ENCODE assay signal across 10 mouse cellular contexts in the genomic region with DNA sequence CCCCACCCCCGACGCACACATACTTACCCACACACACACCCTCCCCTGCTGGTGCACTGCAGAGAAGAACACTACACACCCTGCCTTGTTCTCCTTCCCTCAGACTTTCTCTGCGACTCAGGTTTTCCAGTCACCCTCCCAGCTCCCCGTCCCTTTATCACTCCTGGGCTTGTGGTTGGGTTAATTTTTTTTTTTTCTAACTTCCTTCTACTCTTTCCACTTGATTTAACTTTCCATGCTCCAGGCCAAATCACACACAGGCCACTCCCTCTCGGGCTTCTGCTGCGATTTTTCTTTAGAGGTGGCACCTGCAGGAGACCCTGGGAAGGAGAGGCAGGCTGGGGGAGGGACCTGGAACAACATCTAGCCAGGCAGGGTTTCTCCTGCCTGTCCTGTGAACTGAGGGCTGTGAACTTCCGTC. TPM values are rescaled to one million over a fixed set of nuclear protein-coding genes. Genes with fewer than 3 reads are reported as not detected.
A peak's percentile ranks its signal among the peaks of the same experiment; 100 is the strongest.
DNase-seq lines count a peak whose midpoint lies in the region; ATAC-seq and TF ChIP-seq lines count a peak whose summit lies in the region.
"Had no signal": no experiment of that assay in that cellular context is flagged by ENCODE, and none has a peak within 500 bp of the region (broad histone marks: within the 10 kb centered on the region; RNA-seq: fewer than 3 reads in every experiment).

No protein-coding gene starts in this region.

- no peak for DNase-seq in heart, postnatal 14 days
- DNase-seq in urinary bladder, postnatal 14 days (ENCODE audit: low spot score), result peak; percentile 12
- DNase-seq in urinary bladder, postnatal 10 days (ENCODE audit: low spot score), result no peak
- peak; percentile 51 to 70 for DNase-seq in kidney, postnatal 4 days
- no peak for DNase-seq in forebrain, postnatal 0 days
- DNase-seq in layer of hippocampus, postnatal 10 days (ENCODE audit: low spot score in 2 of 2), result no peak
- DNase-seq in hindbrain, embryonic 14.5 days (ENCODE audit: low spot score), result no peak
- DNase-seq: gastrocnemius, adult 2 months had no signal

- H3K27ac ChIP-seq in heart, embryonic 11.5 days (ENCODE audit: low read depth, low read length), result no peak overlapping the region
- H3K27ac ChIP-seq in forebrain, postnatal 0 days (ENCODE audit: low read depth, low read length), result no peak overlapping the region
- no peak overlapping the region for H3K27ac ChIP-seq in hindbrain, embryonic 14.5 days
- H3K27ac ChIP-seq: gastrocnemius, adult 2 months had no signal

- intact Hi-C loops in heart, postnatal 14 days (cut with DNase I), result loop anchor here (5.0 kb wide), 1 partner anchor 131 kb away; no protein-coding TSS in a partner anchor

- H3K27me3 ChIP-seq in heart, embryonic 11.5 days (ENCODE audit: control insufficient read depth, insufficient read depth, low read length), result no peaks in the 10 kb centered on the region
- no peaks in the 10 kb centered on the region for H3K27me3 ChIP-seq in forebrain, postnatal 0 days (ENCODE audit: insufficient read depth, low read length)
- no peaks in the 10 kb centered on the region for H3K27me3 ChIP-seq in hindbrain, embryonic 14.5 days (ENCODE audit: control insufficient read depth, insufficient read depth, low read length)

- no peak overlapping the region for H3K4me3 ChIP-seq in heart, embryonic 11.5 days (ENCODE audit: low read depth, low read length)
- no peak overlapping the region for H3K4me3 ChIP-seq in forebrain, postnatal 0 days (ENCODE audit: low read depth, low read length)
- H3K4me3 ChIP-seq in hindbrain, embryonic 14.5 days (replicated peaks; ENCODE audit: low read length), result no peak overlapping the region
- H3K4me3 ChIP-seq: gastrocnemius, adult 2 months had no signal

- no peak overlapping the region for H3K9ac ChIP-seq in heart, embryonic 11.5 days (ENCODE audit: low read depth, low read length)
- no peak overlapping the region for H3K9ac ChIP-seq in forebrain, postnatal 0 days
- no peak overlapping the region for H3K9ac ChIP-seq in hindbrain, embryonic 14.5 days

- no peaks in the 10 kb centered on the region for H3K9me3 ChIP-seq in heart, embryonic 11.5 days (replicated peaks; ENCODE audit: control insufficient read depth, low read length)
- no peaks in the 10 kb centered on the region for H3K9me3 ChIP-seq in forebrain, postnatal 0 days (ENCODE audit: low read length)
- H3K9me3 ChIP-seq in hindbrain, embryonic 14.5 days (ENCODE audit: control insufficient read depth, low read length), result no peaks in the 10 kb centered on the region

- ATAC-seq in heart, embryonic 11.5 days (replicated peaks; ENCODE audit: insufficient number of reproducible peaks, low FRiP score, low TSS enrichment), result peak; percentile 36
- ATAC-seq in forebrain, postnatal 0 days, result no peak
- ATAC-seq in hindbrain, embryonic 14.5 days (ENCODE audit: low FRiP score), result no peak

- peaks cover 5% of the 10 kb centered on the region; the same call in 1 of the 2 replicates for H3K4me1 ChIP-seq in heart, embryonic 11.5 days (ENCODE audit: control insufficient read depth, insufficient read depth, low read length)
- no peaks in the 10 kb centered on the region for H3K4me1 ChIP-seq in forebrain, postnatal 0 days (ENCODE audit: insufficient read depth)
- no peaks in the 10 kb centered on the region for H3K4me1 ChIP-seq in hindbrain, embryonic 14.5 days (replicated peaks; ENCODE audit: control insufficient read depth, insufficient read depth, low read length)

- no peak for TF ChIP-seq CTCF in forebrain, postnatal 0 days (IDR thresholded peaks at IDR 0.05; ENCODE audit: low read depth)

- no peak overlapping the region for H3K4me2 ChIP-seq in heart, embryonic 11.5 days
- no peak overlapping the region for H3K4me2 ChIP-seq in forebrain, postnatal 0 days (ENCODE audit: low read depth)
- no peak overlapping the region for H3K4me2 ChIP-seq in hindbrain, embryonic 14.5 days (replicated peaks)
- H3K4me2 ChIP-seq: liver, embryonic 11.5 days had no signal

- WGBS in heart, embryonic 11.5 days (ENCODE audit: insufficient replicate concordance), result 42% methylated on average over 7 of the region's 7 CpGs
- 41% methylated on average over 7 of the region's 7 CpGs for WGBS in forebrain, postnatal 0 days
- WGBS in hindbrain, embryonic 14.5 days, result 57% methylated on average over 7 of the region's 7 CpGs

- no peaks in the 10 kb centered on the region for H3K36me3 ChIP-seq in heart, embryonic 11.5 days (ENCODE audit: control insufficient read depth, insufficient read depth, low read length)
- H3K36me3 ChIP-seq in forebrain, postnatal 0 days (ENCODE audit: insufficient read depth), result no peaks in the 10 kb centered on the region
- no peaks in the 10 kb centered on the region for H3K36me3 ChIP-seq in hindbrain, embryonic 14.5 days (replicated peaks; ENCODE audit: control insufficient read depth, insufficient read depth)

RNA-seq across cellular contexts. Expression of a gene that starts 24.7 kb away (rescaled TPM):
- polyA plus RNA-seq in heart, embryonic 11.5 days (2014; fragmentation: Nextera tagmentation; extraction: Ambion mirVana), result 22.1 and 22.9 TPM in 2 replicates
- total RNA-seq in heart, postnatal 14 days (2021), result 10 to 100 TPM; 26.4 to 27.1 TPM
- total RNA-seq in forebrain, postnatal 0 days (2014; rRNA removed), result 27.7 and 46.9 TPM in 2 replicates
- 47.1 and 76.7 TPM in 2 replicates for polyA plus RNA-seq in forebrain, postnatal 0 days (2015; fragmentation: Nextera tagmentation; extraction: Ambion mirVana)
- total RNA-seq in layer of hippocampus, postnatal 10 days (2021), result 10 to 100 TPM; 41.4 to 44.5 TPM
- polyA plus RNA-seq in hindbrain, embryonic 14.5 days (2014; fragmentation: Nextera tagmentation; extraction: Ambion mirVana), result 125 and 133 TPM in 2 replicates

Comparison
In these comparisons a context has a peak if more than half of its experiments do, and no peak if none do; other contexts are left out.
1. DNase-seq: peak in urinary bladder, postnatal 14 days (single experiment) and kidney, postnatal 4 days (2 of 2); none in heart, postnatal 14 days (0 of 2), urinary bladder, postnatal 10 days (single experiment), forebrain, postnatal 0 days (single experiment), layer of hippocampus, postnatal 10 days (0 of 2) and hindbrain, embryonic 14.5 days (single experiment).